Mouse (Mus musculus) embryonic facial prominence, embryonic 11.5 days (tissue): ENCODE results near the gene Helt. TPM values are rescaled to one million over a fixed set of nuclear protein-coding genes. Genes with fewer than 3 reads are reported as not detected.

Experiments used
- ATAC-seq: fragments of 200-750 bp; cut with Nextera tagmentation; replicated peaks from 2 replicates; pipeline ENCODE4 v1.8.0; 2017; ENCODE audit warnings: low read depth; ENCODE audit not compliant: insufficient number of reproducible peaks, low FRiP score, low TSS enrichment
- DNase-seq: peaks from one replicate; pipeline ENCODE4 v3.0.0-alpha.2; 2015; ENCODE audit warnings: low spot score
- H3K27ac ChIP-seq: fragments of 300-500 bp; sonication (generic); replicated peaks from 2 replicates; pipeline ENCODE4 v1.5.1; 2014; ENCODE audit warnings: mild to moderate bottlenecking, low read depth, low read length, control low read depth
- H3K27me3 ChIP-seq: fragments of 300-500 bp; sonication (generic); 2 replicates; pipeline ENCODE4 v1.6.1; 2014; ENCODE audit warnings: mild to moderate bottlenecking, low read length, moderate library complexity, mixed read lengths; ENCODE audit not compliant: control insufficient read depth, insufficient read depth
- H3K36me3 ChIP-seq: fragments of 300-500 bp; sonication (generic); replicated peaks from 2 replicates; pipeline ENCODE4 v1.6.1; 2014; ENCODE audit warnings: low read depth, mild to moderate bottlenecking, low read length, moderate library complexity, mixed read lengths; ENCODE audit not compliant: control insufficient read depth, insufficient read depth
- H3K4me1 ChIP-seq: fragments of 300-500 bp; sonication (generic); 2 replicates; pipeline ENCODE4 v1.6.1; 2014; ENCODE audit warnings: low read length, mixed read lengths; ENCODE audit not compliant: control insufficient read depth, insufficient read depth
- H3K4me2 ChIP-seq: fragments of 300-500 bp; sonication (generic); 2 replicates; pipeline ENCODE4 v1.6.1; 2014; ENCODE audit warnings: low read depth, mild to moderate bottlenecking, control low read depth, low read length, moderate library complexity
- H3K4me3 ChIP-seq: fragments of 300-500 bp; sonication (generic); 2 replicates; pipeline ENCODE4 v1.5.1; 2014; ENCODE audit warnings: low read depth, low read length, control low read depth
- H3K9ac ChIP-seq: fragments of 300-500 bp; sonication (generic); replicated peaks from 2 replicates; pipeline ENCODE4 v1.6.1; 2014; ENCODE audit warnings: mild to moderate bottlenecking, control low read depth, low read length
- H3K9me3 ChIP-seq: fragments of 300-500 bp; sonication (generic); replicated peaks from 2 replicates; pipeline ENCODE4 v1.6.1; 2016; ENCODE audit warnings: mild to moderate bottlenecking, low read length, inconsistent platforms, mixed read lengths; ENCODE audit not compliant: control insufficient read depth
- WGBS: fragments of 180-500 bp; shearing (Covaris S2); extraction: QIAGEN DNeasy Blood & Tissue Kit; methylation state at CpG from one replicate; pipeline ENCODE4 v1.1.7; 2014; 5-methylcytosine and 5-hydroxymethylcytosine counted together
- polyA plus RNA-seq: library from polyadenylated mRNA; unstranded; fragments of >200 nt; fragmentation: Nextera tagmentation; extraction: Ambion mirVana; gene quantifications from 2 replicates; pipeline ENCODE4 v1.2.1, GENCODE M21; 2014

The Helt gene
- polyA plus RNA-seq, 1 experiment from 2014 or later = 1.9 TPM

DNA sequence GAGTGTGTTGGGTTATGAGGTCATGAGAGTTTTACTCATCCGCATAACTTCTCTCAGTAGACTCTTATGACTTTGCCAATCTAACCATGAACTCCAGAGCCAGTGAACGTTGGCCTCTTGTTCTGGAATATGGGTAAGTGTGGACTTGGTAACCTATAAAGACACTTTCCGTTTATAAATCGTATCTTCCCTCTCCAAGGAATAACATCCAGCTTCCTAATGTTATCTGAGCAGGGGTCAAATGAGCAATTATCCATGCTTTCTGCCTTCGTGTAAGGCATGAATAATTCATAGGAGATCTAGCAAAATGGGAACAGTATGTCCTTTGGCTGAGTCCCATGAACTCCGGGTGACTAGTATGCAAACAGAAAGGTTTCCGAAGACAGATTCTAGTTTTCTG lies 22.7 kb upstream of the Helt start:
- H3K27ac ChIP-seq = no peak overlapping the region
- no peaks in the 10 kb centered on the region for H3K9me3 ChIP-seq
- no peak overlapping the region for H3K4me2 ChIP-seq
- H3K36me3 ChIP-seq = no peaks in the 10 kb centered on the region
- no peak overlapping the region for H3K4me3 ChIP-seq
- ATAC-seq = no peak
- 70% methylated on average over 7 of the region's 7 CpGs for WGBS
- H3K9ac ChIP-seq = no peak overlapping the region
- H3K27me3 ChIP-seq = no peaks in the 10 kb centered on the region
- H3K4me1 ChIP-seq = no peaks in the 10 kb centered on the region
- no peak for DNase-seq

- Histone ChIP-seq H3K4me1 (no peaks in the 10 kb centered on the region), H3K27me3 (no peaks in the 10 kb centered on the region), H3K27ac (no peak overlapping the region), H3K4me3 (no peak overlapping the region), H3K36me3 (no peaks in the 10 kb centered on the region), H3K4me2 (no peak overlapping the region), H3K9me3 (no peaks in the 10 kb centered on the region), H3K9ac (no peak overlapping the region)
- ATAC-seq (no peak), DNase-seq (no peak)
- 90% methylated on average over 3 of the region's 3 CpGs for WGBS
Measured at GRCm38 (mm10) chr8:46313798-46314197, 19.3 kb upstream of the Helt start.

DNA sequence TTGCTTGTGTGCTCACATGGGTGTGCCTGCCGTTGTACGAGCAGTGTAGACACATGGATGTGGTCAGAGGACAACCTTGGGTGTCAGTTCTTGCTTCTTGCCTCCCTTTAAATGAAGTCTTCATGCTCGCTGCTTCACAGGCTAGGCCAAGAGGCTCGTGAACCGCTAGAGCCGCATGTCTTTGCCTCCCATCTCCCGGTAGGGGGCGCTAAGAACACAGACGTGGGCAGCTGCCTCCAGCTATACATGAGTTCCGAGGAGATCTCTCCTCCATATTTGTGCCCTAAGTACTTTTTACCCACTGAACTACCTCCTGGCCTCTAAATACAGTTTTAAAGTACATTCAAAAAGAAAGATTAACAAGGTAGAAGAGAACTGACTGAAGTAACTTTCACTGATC lies 16.7 kb upstream of the Helt start:
- no peaks in the 10 kb centered on the region for H3K27me3 ChIP-seq
- H3K4me1 ChIP-seq = no peaks in the 10 kb centered on the region
- H3K4me3 ChIP-seq = no peak overlapping the region
- no peak overlapping the region for H3K27ac ChIP-seq
- peak; percentile 91 for DNase-seq
- WGBS = 10% methylated on average over 10 of the region's 10 CpGs
- H3K36me3 ChIP-seq = no peaks in the 10 kb centered on the region
- H3K9ac ChIP-seq = no peak overlapping the region
- H3K9me3 ChIP-seq = no peaks in the 10 kb centered on the region
- no peak for ATAC-seq
- no peak overlapping the region for H3K4me2 ChIP-seq

DNA sequence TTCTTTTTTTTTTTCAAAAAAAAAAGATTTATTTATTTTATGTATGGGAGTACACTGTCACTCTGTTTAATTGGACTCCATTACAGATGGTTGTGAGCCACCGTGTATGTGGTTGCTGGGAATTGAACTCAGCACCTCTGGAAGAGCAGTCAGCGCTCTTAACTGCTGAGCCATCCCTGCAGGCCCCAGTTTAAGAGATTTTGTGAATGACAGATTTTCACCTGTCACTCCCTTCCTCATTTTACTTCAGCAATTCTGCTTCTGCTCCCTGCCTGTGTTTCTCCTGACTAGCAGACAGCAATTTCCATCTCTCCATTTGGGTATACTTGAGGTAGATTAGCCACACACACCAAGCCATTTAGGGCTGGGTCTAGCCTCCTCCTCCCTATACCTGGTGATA lies 13.7 kb upstream of the Helt start:
- H3K9ac ChIP-seq = no peak overlapping the region
- no peaks in the 10 kb centered on the region for H3K27me3 ChIP-seq
- WGBS = 77% methylated on average over 2 of the region's 2 CpGs
- H3K4me1 ChIP-seq = no peaks in the 10 kb centered on the region
- H3K4me3 ChIP-seq = no peak overlapping the region
- ATAC-seq (no peak), DNase-seq (no peak)
- H3K27ac ChIP-seq = no peak overlapping the region
- H3K9me3 ChIP-seq = no peaks in the 10 kb centered on the region
- H3K36me3 ChIP-seq = no peaks in the 10 kb centered on the region
- H3K4me2 ChIP-seq = no peak overlapping the region

DNA sequence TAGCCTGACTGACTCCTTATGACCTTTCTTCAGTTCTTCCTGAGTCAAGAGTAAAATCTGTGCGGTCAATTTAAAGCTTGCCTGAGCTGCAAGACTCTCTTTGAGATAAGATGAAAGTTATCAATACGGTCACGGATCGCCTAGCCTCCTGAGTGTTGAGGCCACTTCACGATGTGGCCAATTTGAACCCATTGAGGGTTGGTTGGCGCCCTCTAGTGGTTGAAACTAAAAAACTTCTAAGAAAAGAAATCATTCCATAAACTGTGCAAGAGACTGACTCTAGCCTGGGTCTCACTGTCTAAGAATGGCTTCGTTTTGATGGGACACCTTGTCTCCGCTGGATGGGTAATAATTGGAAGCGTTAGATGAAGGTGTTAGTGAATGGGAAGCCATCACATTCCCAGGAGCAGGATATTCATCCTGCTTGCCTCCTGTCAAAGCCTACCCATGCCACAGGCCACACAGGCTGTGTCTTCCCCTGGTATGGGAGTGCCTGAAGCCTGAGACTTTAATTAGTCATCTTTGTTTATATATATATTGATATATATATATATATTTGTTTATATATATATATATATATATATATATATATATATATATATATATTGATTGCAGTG lies 11.4 kb upstream of the Helt start:
- no peaks in the 10 kb centered on the region for H3K36me3 ChIP-seq
- no peaks in the 10 kb centered on the region for H3K4me1 ChIP-seq
- no peaks in the 10 kb centered on the region for H3K9me3 ChIP-seq
- H3K9ac ChIP-seq = no peak overlapping the region
- H3K4me3 ChIP-seq = no peak overlapping the region
- H3K27ac ChIP-seq = no peak overlapping the region
- no peaks in the 10 kb centered on the region for H3K27me3 ChIP-seq
- H3K4me2 ChIP-seq = no peak overlapping the region
- ATAC-seq (no peak), DNase-seq (peak; percentile 90)
- WGBS = 9% methylated on average over 9 of the region's 9 CpGs

DNA sequence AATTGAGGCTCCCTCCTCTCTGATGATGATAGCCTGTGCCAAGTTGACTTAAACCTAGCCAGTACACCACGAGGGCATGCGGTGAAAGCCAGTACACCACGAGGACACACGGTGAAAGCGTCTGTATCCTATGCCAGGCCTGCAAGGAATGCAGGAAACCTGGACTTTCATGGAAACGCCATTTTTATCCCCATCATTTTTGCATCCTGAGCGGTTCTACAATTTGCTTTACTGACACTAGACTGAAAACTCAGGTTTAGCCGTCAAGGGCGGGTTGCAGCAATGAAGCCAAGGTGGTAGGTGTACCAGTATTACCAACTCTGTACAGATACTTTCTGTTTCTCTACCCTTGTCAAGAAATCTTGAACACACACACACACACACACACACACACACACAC lies 7.7 kb upstream of the Helt start:
- 92% methylated on average over 9 of the region's 9 CpGs for WGBS
- no peak for DNase-seq

GRCm38 (mm10) chr8:46298847-46299246 lies 4.4 kb upstream of the Helt start:
- no peak overlapping the region for H3K4me2 ChIP-seq
- H3K4me1 ChIP-seq = no peaks in the 10 kb centered on the region
- no peaks in the 10 kb centered on the region for H3K36me3 ChIP-seq
- DNase-seq (no peak), ATAC-seq (no peak)
- H3K9ac ChIP-seq = no peak overlapping the region
- no peak overlapping the region for H3K4me3 ChIP-seq
- H3K9me3 ChIP-seq = no peaks in the 10 kb centered on the region
- H3K27ac ChIP-seq = no peak overlapping the region
- WGBS = 33% methylated on average over 7 of the region's 7 CpGs
- H3K27me3 ChIP-seq = peaks cover 46% of the 10 kb centered on the region

More for the DNA sequence above, 7.7 kb upstream of the Helt start:
- no peaks in the 10 kb centered on the region for H3K9me3 ChIP-seq
- no peaks in the 10 kb centered on the region for H3K36me3 ChIP-seq
- H3K9ac ChIP-seq = no peak overlapping the region
- H3K27me3 ChIP-seq = peaks cover 13% of the 10 kb centered on the region
- no peak overlapping the region for H3K27ac ChIP-seq
- no peak overlapping the region for H3K4me3 ChIP-seq
- no peak overlapping the region for H3K4me2 ChIP-seq
- no peak for ATAC-seq
- H3K4me1 ChIP-seq = no peaks in the 10 kb centered on the region

DNA sequence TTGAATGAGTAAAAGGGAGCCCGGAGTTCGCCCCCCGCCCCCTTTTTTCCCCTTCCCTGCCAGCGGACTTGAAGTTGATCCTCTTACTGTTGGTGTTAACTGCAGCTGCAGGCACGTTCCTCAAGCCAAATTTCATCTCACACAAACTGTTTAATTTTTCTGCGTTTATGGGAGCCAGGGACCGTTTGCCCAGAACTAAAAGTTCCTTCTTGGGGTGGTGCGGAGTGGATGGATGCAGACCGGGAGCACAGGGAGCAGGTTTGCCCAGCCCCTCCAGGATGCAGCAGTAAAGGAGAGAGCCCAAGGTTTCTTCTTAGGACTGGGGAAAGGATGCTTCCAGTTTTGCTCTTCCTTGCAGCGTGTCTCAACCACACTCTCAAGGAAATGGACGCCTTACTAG lies 2.1 kb upstream of the Helt start:
- ATAC-seq (no peak), DNase-seq (no peak)
- no peak overlapping the region for H3K4me2 ChIP-seq
- under 1% methylated on average over 11 of the region's 11 CpGs for WGBS
- no peaks in the 10 kb centered on the region for H3K9me3 ChIP-seq
- no peaks in the 10 kb centered on the region for H3K36me3 ChIP-seq
- peaks cover 69% of the 10 kb centered on the region for H3K27me3 ChIP-seq
- no peak overlapping the region for H3K27ac ChIP-seq
- no peak overlapping the region for H3K9ac ChIP-seq
- no peaks in the 10 kb centered on the region for H3K4me1 ChIP-seq
- H3K4me3 ChIP-seq = no peak overlapping the region
